8 mouse cellular contexts compared by ENCODE assay signal in the genomic region with DNA sequence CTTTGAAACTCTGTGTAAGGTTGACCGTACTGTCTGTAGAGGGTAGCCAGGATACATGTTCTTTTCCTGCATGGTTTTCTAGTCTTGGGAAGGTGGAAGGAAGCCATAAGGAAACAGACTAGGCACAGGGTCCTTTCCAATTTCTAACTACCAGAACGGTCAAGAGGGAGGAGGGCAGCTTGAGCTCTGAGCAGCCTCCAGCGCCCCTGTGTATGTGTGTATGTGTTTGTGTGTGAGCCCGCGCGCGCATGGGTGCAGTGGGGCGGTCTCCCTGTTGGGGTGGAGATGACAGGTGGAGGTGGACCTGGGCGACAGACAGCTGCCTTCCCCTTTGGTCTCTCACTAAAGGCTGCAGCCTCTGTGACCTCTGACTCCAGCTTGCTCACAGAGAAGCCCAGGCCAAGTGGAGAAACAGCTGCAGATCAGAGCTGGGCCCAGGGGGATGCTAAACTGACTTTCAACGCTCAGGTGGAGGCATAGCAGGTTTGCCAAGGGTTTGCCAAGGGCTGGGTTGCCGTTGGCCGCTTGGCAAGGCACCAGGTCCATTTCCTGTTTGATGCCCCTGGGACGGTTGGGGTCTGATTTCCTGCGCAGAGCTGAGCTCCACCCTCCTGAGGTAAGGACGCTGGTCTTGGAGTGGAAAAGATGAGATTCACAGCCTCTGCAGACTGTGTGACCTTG. TPM values are rescaled to one million over a fixed set of nuclear protein-coding genes. Genes with fewer than 3 reads are reported as not detected.
A peak's percentile ranks its signal among the peaks of the same experiment; 100 is the strongest.
DNase-seq lines count a peak whose midpoint lies in the region; ATAC-seq and TF ChIP-seq lines count a peak whose summit lies in the region.

No protein-coding gene starts in this region.

- 0 out of 2 replicates have a peak, but pooled peaks cover 3% of the 10 kb centered on the region for H3K27me3 ChIP-seq in kidney, embryonic 14.5 days (ENCODE audit: control insufficient read depth, insufficient read depth, low read length)
- no peaks in the 10 kb centered on the region for H3K27me3 ChIP-seq in spleen, adult 2 months (ENCODE audit: control insufficient read depth, insufficient read depth, low read length)

- TF ChIP-seq CTCF in spleen, adult 2 months (IDR thresholded peaks at IDR 0.05; ENCODE audit: extremely low read depth, insufficient read depth, insufficient read length, insufficient replicate concordance): no peak

- TF ChIP-seq POLR2A in spleen, adult 2 months (IDR thresholded peaks at IDR 0.05; ENCODE audit: low read depth, low read length): no peak

- H3K27ac ChIP-seq in kidney, embryonic 14.5 days (ENCODE audit: low read depth, low read length): 0 out of 2 replicates have a peak overlapping the region, but pooled peaks have one; percentile 11
- H3K27ac ChIP-seq in spleen, adult 2 months (ENCODE audit: insufficient read depth, low read length): peak overlapping the region; percentile 90

- H3K4me1 ChIP-seq in kidney, embryonic 14.5 days (ENCODE audit: control insufficient read depth, insufficient read depth, low read length): peaks cover 37% of the 10 kb centered on the region
- peaks cover 33% of the 10 kb centered on the region; the same call in 1 of the 2 replicates for H3K4me1 ChIP-seq in spleen, adult 2 months (ENCODE audit: control insufficient read depth, insufficient read depth, insufficient read length)

- peak overlapping the region; percentile 96 for H3K4me2 ChIP-seq in kidney, embryonic 14.5 days (replicated peaks; ENCODE audit: low read depth, low read length)

- DNase-seq in adrenal gland, postnatal 25 days: peak; percentile 42
- peak; percentile 66 for DNase-seq in heart, adult 8-10 months (ENCODE audit: low spot score)
- peak; percentile 54 for DNase-seq in lung, postnatal 25 days (ENCODE audit: low spot score)
- peak; percentile 36 to 61 for DNase-seq in spleen, adult 2 months (ENCODE audit: low read depth in 1 of 2, low spot score in 2 of 2)
- no peak for DNase-seq in frontal cortex, adult 2 months (ENCODE audit: extremely low spot score in 1 of 2, low spot score in 1 of 2)
- DNase-seq in Muller cell, postnatal 12 days (ENCODE audit: inconsistent ontology term): no peak

- peak; percentile 57 for ATAC-seq in CD4-positive, CD25-positive, alpha-beta regulatory T cell, adult 4 months
- ATAC-seq in kidney, embryonic 14.5 days (ENCODE audit: low FRiP score, low TSS enrichment): no peak

- no peaks in the 10 kb centered on the region for H3K36me3 ChIP-seq in kidney, embryonic 14.5 days (ENCODE audit: control insufficient read depth, insufficient read depth, low read length)
- H3K36me3 ChIP-seq in spleen, adult 2 months (ENCODE audit: control insufficient read depth, insufficient read depth, low read length): no peaks in the 10 kb centered on the region

- peak overlapping the region; percentile 90; the same call in 1 of the 2 replicates for H3K9ac ChIP-seq in kidney, embryonic 14.5 days (ENCODE audit: low read depth, low read length)

- H3K4me3 ChIP-seq in kidney, embryonic 14.5 days (ENCODE audit: low read length): peak overlapping the region; percentile 89
- peak overlapping the region; percentile 62 for H3K4me3 ChIP-seq in spleen, adult 2 months (ENCODE audit: extremely low read depth, insufficient read depth, insufficient read length)

- WGBS in kidney, embryonic 14.5 days: 37% methylated on average over 15 of the region's 15 CpGs
- 4% methylated on average over 15 of the region's 15 CpGs for WGBS in spleen, adult 2 months

- H3K9me3 ChIP-seq in kidney, embryonic 14.5 days (ENCODE audit: control insufficient read depth, low read length): no peaks in the 10 kb centered on the region

RNA-seq across cellular contexts. Expression of a gene that starts 1.2 kb away (rescaled TPM):
- polyA plus RNA-seq in CD4-positive, CD25-positive, alpha-beta regulatory T cell, adult 4 months (2017; shearing (Covaris generic)): 10 to 100 TPM in 1 of 2 experiments, 1 to 10 TPM in 1; 8.9 to 10.7 TPM
- 70.3 and 73.5 TPM in 2 replicates for total RNA-seq in adrenal gland, postnatal 25 days (2021)
- 100 to 1,000 TPM; 294 to 334 (median 302) TPM for total RNA-seq in heart, adult 8-10 months (2022)
- polyA plus RNA-seq in kidney, embryonic 14.5 days (2014; fragmentation: Nextera tagmentation; extraction: Ambion mirVana): 10.8 and 15.4 TPM in 2 replicates
- 31.0 and 43.6 TPM in 2 replicates for polyA plus RNA-seq in spleen, adult 2 months (2012; rRNA removed)
- 136 and 139 TPM in 2 replicates for polyA plus RNA-seq in frontal cortex, adult 2 months (2012; rRNA removed)

RNA-seq across cellular contexts. Expression of a gene that starts 21.6 kb away (rescaled TPM):
- polyA plus RNA-seq in CD4-positive, CD25-positive, alpha-beta regulatory T cell, adult 4 months (2017; shearing (Covaris generic)): 1 to 10 TPM; 1.5 to 6.2 TPM
- 1.9 and 3.2 TPM in 2 replicates for total RNA-seq in adrenal gland, postnatal 25 days (2021)
- total RNA-seq in heart, adult 8-10 months (2022): under 1 TPM; 0.14 to 0.41 (median 0.30) TPM
- 124 and 166 TPM in 2 replicates for polyA plus RNA-seq in kidney, embryonic 14.5 days (2014; fragmentation: Nextera tagmentation; extraction: Ambion mirVana)
- polyA plus RNA-seq in spleen, adult 2 months (2012; rRNA removed): 0.39 and 0.48 TPM in 2 replicates
- polyA plus RNA-seq in frontal cortex, adult 2 months (2012; rRNA removed): 5.9 and 6.2 TPM in 2 replicates

Comparison
In these comparisons a context has a peak if more than half of its experiments do, and no peak if none do; other contexts are left out.
1. DNase-seq: peak in adrenal gland, postnatal 25 days (single experiment), heart, adult 8-10 months (single experiment), lung, postnatal 25 days (single experiment) and spleen, adult 2 months (2 of 2); none in frontal cortex, adult 2 months (0 of 2) and Muller cell, postnatal 12 days (single experiment).
2. RNA of a gene that starts 21.6 kb away (polyA plus RNA-seq): 124 to 166 TPM in kidney, embryonic 14.5 days; 1.5 to 6.2 TPM in CD4-positive, CD25-positive, alpha-beta regulatory T cell, adult 4 months, 5.9 to 6.2 TPM in frontal cortex, adult 2 months and 0.39 to 0.48 TPM in spleen, adult 2 months; every median in the first group is over 10 times any median in the second.